Mouse (Mus musculus): ENCODE results near the gene Nckap5.
A peak's percentile ranks its signal among the peaks of the same experiment; 100 is the strongest.

Gene Nckap5

DNA sequence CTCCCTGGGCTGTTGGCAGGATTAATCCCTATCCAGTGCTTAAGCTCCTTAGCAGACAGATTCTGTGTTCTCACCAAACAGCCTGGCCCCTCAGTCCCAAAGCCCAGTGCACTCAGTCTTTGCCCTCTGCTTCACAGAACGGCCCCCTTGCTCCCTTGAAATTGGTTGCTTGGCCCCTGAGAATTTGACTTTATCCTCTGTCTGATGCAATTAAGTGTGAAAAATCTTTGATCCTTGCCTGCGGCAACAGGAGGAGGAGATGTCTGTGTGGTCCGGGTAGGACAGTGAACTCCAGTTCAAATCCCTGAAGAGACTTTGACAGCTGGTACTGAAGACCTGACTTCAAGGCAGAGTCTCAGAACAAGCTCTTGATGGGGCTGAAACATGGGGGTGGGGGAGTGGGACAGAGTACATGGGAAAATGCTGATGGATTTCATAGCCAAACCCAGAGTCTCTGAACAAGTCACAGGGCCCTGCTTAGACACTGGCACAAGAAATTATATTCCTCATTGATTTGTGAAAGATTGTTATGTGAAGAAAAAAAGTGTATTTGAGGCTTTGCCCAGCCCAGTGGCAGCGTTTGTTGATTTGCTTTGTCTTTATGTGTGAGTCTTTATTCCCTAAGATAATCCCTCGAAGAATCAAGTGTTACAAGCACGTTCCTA lies 65.0 kb downstream of the Nckap5 start:
- no peak for DNase-seq (ENCODE audit: low spot score in 2 of 2)

DNA sequence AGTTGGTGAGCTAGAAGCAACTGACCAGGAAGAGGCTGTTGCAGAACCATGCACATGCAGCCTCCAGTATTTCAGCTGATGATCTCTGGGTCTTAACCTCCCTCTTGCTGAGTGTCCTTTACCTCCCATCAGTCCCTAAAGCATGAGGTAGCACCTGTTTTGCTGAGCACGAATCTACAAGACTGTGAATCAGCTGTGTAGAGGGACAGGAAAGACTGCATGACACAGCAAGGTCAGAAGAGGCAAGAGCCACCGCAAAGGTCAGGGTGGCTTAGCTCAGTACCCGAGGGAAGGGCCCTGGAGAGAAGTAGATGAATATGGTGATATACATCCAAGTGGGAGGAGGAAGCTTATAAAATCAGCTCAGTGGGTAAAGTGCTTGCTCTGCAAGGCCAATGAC lies 66.4 kb downstream of the Nckap5 start:
- DNase-seq (ENCODE audit: low spot score in 2 of 2), result no peak

DNA sequence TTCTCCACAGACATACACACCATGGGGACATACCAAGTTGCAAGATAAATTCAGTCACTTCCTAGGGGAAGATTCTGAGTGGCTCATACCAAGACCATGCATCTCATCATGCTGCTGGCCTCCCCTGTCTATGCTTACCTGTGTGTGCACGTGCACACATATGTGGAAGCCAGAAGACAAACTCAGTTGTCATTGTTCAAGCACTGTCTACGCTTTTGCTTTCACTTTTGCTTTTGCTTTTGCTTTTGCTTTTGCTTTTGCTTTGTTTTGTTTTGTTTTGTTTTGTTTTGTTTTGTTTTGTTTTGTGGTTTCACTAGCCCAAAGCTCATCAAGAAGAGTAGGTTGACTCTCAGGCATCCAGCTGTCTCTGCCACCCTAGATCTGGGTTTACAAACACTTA lies 67.4 kb downstream of the Nckap5 start:
- DNase-seq (ENCODE audit: low spot score in 2 of 2), result no peak

DNA sequence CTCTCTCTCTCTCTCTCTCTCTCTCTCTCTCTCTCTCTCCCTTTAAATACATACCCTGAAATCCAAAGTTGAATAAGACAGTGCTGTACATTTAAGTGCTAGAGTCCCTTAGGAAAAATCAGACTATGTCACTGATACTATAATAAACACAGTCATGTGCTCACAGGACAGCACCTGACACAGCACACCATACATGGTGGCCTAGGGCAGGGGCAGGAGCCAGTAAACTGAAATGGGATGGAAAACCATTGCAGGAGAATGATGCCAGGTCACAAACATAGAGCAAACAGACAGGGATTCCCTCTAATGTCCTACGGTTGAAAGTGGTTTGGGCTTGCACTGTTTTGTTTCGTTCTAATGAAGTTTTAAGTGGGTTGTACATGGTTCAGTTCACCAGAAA lies 70.2 kb downstream of the Nckap5 start:
- no peak for DNase-seq (ENCODE audit: low spot score in 2 of 2)

DNA sequence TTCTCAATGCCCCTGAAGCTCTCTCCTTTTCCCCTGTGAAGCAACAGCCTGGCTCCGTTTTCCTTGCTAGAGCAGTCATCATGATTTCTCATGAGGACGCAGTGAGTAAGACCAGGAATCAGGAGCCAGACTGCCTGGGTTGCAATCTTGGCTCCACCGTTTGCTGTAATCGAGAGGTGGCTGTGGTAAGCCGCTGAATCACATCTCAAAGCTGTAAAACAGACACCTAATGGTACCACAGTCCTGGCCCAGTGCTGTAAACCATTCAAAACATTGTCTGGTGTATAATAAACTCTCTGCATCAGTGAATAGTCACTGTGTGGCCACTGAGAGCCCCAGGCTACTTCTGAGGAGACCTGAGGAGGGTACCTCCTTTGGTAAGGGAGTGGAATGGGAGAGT lies 74.9 kb downstream of the Nckap5 start:
- no peak for DNase-seq (ENCODE audit: low spot score in 2 of 2)

DNA sequence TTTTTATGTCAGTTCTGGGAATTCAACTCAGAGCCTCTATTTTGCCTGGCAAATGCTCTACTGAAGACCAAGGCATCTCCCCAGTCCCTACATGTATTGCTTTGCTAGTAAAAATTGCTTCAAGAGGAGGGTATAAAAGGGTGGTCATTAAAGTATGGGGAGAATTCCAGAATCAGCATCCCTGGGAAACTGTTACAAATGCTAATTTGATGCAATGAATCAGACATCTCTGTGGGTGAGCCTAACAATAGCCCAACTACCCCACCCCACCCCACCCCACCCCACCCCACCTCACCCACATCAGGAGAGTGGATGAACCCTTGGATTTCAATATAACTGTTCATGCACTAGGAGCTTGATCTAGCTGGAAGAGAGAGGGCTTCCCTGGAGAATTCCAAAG lies 77.0 kb downstream of the Nckap5 start:
- DNase-seq (ENCODE audit: low spot score in 2 of 2), result no peak

DNA sequence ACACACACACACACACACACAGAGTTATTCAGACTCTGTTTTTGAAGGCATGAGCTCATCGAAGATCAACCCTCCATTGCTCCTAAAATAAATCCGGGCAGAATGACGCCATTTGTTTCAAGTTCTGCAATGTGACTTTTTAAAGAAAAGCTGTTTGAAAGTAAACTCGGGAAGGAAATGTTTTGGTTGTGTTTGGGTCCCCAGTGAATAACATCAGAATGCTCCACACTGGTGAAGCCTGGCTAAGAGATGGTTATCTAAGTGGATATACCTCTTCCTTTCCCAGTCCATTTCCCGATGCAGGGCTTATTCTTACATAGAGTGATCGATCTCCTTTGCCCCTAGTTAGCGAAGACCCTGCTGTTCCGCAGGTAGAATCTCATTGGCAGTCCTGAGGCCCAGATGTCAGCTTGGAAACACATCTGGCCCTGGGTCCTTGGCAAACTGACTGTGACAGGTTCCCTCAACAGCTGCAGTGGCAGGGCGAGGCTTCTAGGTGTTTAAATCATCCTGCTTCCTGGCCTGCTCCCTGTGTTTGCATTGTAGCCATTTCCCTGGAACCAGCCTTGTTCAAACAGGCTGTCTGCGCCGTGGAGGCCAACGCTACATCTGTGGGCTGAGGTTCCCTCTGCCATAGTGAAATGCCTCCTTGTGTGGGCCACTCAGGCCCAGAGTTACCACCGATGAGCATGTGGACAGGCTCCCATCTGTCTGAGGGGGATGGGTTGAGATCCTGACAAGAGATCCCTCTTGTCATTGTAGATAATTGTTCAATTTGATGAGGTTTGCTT lies 78.2 kb downstream of the Nckap5 start:
- DNase-seq (ENCODE audit: low spot score in 2 of 2), result no peak

DNA sequence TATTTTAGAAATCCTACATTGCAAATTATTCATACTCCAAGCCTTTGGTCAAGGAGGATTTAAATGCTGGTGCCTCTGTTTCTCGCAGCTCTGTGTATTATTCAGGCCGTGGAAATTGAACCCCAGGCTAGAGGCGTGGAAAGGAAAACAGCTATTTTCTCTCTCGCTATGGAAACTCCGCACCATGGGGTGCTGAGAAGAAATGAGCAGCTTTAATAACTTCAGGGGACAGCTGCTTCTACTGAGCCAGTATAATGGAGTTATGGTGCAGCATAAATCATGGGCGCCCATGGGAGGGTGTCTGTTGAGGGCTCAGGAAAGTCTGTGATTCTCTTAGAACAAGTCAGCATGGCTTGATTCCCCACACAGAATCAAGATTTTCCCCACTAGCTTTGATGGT lies 79.5 kb downstream of the Nckap5 start:
- no peak for DNase-seq (ENCODE audit: low spot score in 2 of 2)

DNA sequence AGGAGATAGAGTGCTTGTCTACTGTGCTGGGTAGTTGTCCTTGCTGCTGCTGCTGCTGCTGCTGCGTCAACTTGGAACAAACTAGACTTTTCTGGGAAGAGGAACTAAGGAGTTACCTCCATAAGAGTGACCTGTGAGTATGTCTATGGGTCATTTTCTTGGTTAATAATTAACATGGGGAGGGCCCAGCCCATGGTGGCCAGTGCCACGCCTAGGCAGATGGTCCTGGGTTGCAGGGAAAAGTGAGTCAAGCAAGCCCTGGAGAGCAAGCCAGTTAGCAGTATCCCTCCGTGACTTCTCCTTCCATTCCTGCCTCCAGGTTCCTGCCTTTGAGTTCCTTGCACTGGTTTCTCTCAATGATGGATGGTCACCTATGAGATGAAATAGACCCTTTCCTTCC lies 80.4 kb downstream of the Nckap5 start:
- no peak for DNase-seq (ENCODE audit: low spot score in 2 of 2)

DNA sequence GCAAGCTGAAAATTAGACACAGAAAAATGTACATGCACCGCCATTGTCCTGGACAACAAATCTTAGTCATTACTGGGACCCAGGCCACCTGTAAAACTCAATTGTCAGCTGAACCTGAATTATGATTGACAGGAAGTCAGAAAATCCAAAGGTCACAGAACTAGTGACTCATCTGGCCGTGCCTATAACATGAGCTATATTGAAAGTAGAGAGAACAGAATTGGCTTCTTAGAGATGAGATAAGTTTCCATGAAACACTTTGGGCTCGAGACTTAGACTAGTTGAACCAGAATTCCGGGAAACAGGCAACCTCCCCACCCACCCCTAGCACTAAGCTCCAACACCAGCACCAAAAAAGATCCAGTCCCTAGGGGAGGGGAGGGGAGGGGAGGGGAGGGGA lies 82.7 kb downstream of the Nckap5 start:
- no peak for DNase-seq (ENCODE audit: low spot score in 2 of 2)

DNA sequence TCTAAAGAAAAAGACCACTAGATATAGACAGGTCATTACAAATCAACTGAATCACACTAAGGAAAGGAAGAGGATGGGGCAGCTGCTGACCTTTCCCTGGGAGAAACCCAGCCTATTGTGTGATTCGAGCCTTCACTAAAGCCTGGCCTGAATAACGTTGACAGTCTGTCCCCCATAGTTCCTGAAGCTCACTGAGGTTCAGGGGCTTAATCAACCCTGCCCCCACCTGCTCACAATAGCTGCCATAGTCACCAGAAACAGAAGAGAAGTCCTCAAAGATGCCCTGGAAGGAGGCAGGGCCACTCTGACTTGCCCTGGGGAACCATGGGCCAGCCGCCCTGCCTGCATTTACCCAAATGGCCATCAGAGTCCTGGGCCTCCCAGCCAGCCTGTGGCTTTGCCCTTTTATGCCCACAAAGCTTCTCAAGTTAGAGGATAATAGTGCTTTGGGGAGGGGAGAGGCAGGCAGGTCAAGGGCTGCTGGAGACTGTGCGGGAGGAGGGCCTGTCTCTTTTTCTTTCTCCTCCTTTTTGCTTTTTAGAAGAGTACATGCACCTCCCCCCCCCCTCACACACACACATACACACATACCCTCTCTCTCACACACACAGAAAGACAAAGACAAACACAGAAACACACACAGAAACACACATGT lies 85.0 kb downstream of the Nckap5 start:
- DNase-seq (ENCODE audit: low spot score in 2 of 2), result no peak

DNA sequence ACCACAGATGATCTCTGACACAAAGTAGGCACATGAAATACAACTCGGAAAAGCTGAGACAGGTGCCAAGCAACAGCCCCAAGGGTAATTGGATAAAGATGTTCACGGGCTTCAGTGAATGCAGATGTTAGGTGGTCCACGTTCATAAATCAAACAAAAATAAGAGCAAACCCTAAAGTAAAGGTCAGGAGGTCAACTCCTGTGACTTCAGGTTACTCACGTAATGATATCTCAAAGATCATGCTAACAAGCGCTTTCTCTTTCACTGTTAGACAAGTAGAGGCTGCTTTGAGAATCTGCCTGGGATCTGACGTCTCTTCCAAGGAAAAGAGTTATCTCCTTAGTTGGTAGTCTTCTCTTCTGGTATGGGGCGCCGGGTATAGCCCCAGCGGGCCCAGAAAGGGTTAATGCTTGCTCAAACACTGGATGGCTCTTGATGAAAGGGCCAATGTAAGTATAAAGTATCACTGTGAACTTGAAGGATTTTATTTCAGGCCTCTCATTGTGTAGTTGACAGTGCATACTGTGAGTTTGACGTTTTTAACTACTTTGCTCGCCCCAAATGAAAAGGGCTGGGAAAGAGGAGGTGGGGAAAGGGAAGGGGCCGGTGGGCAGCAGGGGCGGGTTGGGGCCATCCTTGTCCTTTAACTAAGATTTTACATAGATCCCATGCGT lies 85.8 kb downstream of the Nckap5 start:
- no peak for DNase-seq (ENCODE audit: low spot score in 2 of 2)

DNA sequence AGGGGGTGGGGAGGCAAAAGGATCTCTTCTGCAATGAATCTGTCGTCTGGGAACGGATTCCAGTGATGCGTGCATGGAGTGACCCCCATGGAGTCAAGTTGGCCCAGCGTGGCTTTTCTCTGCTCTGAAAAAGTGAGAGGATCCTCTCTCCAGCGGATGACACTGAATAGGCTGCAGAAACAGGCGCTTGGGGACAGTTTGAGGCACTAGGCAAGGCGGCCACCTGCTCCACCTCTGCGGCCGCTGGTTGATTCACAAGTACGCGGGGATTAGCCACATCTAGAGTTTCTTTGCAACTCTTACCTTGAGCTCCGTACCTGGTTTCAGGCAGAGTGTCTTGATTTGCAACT lies 92.3 kb downstream of the Nckap5 start:
- peak in 1 of 2 experiments; percentile 10 for DNase-seq (ENCODE audit: low spot score in 2 of 2)

DNA sequence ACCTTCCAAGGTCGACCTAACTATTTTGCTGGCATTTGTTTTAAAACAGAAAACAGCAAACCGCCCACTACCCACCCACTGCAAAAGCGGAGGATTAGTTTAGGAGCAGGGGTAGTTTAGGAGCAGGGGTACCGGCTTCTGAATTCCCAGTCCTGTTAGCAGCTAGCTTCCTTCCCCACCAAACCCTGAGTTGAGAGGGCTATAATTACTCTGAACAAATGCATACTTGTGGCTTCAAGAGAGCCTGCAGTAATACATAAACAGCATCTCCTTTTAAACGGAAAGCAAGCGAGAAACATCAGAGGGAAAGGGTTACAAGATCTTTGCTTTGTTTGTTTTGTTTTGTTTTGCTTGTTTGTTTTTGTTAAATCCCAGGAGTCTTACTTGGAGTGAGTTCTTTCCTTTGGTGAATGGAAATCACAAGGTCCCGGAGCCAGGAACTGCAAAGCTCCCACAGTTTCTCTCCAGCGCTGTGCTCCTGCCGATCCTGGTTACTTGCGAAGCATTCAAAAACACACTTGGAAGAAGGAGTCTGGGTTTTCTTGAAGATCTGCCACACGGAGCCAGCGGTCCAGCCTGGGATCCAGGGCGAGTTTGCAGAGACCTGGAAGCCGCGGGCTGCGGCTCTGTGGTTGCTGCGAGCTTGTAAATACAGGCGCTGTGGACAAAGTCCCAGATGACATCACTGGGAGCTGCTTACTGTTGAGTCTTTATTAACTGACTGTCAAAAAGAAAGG lies 92.9 kb downstream of the Nckap5 start:
- peak in 1 of 2 experiments; percentile 15 for DNase-seq (ENCODE audit: low spot score in 2 of 2)

DNA sequence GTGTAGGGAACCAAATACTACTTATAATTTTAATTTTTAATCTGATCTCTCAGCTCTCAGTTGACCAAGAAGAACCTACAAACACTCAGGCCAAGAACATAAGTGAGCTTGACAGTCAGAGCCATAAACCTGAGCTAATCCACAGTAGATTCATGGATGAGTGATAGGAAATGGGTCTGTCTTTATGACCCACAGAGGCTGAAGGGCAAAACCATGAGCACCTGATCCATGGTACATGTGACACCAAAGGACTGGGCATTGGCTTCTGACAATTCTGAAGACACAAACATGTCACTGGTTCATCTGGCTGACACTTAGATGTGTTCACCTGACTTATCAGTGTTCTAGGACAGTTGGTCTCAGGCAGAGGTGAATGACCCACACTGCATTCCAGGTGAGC lies 98.9 kb downstream of the Nckap5 start:
- no peak for DNase-seq (ENCODE audit: low spot score in 2 of 2)

DNA sequence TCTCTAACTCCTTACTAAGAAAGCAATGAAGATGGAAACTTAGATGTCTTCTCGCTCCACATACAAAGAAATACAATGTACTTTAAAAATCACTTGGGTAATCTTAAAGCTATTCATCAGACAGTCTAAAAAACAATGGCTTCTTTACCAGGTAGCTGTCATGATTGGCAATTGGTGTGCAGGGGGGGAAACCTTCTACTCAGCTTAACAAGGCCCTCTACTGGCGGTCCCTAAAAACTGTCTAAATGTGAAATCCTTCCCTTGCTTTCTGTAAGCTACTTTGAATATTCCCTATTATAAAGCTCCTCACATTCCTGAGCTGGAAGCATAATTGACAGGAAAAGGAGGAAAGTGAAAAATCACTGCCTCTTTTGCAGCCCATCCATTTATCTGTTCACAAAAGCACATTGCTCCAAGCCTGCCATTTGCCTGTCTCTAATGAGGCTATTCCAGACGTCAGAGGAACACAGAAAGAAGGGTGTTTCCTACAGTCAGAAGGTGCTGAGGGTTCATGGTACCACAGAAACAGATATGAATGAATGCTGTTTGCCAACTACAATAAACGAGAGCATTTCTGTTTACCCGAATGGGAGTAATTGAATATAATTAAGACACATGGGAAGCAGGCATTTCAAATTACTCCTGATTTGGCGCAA lies 104.1 kb downstream of the Nckap5 start:
- peak in 1 of 2 experiments; percentile 15 for DNase-seq (ENCODE audit: low spot score in 2 of 2)

DNA sequence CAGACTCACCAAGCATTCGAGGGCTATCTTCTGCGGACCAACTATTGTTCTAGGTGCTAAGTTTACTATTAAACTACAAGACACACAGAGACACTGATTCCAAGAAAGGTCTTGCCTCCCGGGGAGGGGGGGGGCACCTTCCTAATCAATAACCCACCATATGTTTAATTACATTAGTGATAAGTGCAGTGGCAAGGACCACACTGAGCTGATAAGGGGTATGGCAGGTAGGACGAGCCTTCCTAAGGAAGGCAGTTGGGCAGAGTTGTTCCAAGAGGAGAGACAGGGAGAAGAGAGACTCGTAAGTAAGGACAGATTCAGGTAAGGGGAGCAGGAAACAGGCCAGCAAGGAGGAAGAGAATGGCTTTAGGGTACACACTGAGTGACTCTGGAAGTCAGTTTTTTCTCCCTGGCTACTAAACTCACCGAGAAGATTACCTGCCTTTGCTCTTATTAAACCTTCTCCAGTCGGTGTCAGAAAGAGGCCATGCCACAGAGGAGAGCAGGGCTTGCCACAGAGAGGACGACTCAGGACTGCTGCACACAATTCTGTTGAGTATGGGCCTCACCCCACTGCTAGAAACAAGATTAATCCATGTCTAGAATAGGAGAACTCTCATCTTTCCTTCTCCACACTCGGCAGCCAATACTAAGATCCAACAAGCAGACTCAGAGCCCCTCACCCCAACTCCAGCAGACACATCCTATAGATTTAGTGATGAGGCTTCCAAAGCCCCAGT lies 104.8 kb downstream of the Nckap5 start:
- no peak for DNase-seq (ENCODE audit: low spot score in 2 of 2)

DNA sequence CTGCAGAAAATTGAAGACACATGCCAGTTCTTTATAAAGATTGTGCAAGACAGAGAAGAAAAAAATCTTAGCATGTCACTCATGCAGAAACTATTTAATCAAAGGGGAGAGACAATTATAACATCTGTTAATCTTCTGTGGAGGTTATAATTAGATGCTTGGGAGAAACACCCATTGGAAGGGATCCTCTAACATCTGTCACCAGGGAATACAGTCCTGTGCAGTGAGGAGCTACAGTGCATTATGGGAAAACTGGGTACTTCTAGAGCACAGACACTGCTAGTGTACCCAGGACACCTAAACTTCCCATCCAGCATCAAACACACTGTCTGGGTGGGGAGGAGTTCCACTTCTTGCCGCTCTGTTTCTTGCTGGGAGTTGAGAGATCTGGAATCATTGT lies 108.7 kb downstream of the Nckap5 start:
- no peak for DNase-seq (ENCODE audit: low spot score in 2 of 2)

DNA sequence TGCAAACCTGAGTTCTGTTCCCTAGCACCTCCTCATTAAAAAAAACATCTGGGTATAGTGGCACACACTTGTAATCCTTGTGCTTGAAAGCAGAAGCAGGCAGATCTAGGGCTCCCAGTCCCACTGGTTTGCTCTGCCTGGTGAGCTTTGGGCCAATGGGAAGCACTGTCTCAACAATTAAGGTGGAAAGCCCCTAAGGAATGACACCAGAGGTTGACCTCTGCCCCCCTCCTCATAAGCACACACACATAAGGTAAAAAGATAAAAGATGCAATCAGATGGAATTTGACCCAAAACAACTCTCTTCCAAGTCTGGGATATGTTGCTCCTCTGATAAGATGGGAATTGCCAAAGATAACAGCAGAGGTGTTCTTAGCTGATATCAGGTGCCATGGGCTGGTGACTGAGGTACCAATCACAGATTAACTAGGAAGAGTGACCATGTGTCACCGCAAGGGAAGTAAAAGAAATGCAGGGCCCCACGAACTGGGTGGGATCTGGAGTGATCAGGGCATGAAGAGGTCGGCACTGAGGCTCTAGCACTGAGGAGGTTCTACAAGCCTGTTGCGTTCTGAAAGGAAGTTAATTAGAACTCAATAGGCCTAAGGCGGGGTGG lies 110.8 kb downstream of the Nckap5 start:
- DNase-seq (ENCODE audit: low spot score in 2 of 2), result no peak

DNA sequence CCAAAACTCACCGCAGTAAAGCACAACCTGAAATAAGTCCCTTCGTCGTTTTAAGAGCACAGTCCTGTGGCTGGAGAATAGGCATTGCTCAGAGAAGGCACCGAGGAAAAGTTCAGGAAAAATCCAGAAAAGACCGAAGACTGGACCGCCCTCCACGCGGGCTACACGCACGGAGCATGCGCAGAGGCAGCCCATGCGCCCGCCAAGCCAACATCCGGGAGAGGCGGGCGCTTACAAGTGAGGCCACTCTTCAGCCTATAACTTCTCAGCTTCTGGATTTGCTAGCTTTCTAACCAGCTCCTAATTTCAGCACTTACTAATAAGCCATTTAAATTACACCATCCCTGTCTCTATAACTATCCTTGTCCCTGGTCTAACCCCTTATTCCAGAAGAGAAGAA lies 124.0 kb downstream of the Nckap5 start:
- no peak for DNase-seq (ENCODE audit: low spot score in 2 of 2)

Measured in cerebellum, postnatal 4 days (tissue).